Mouse (Mus musculus) heart, embryonic 16.5 days (tissue): ENCODE measurements at regions not wholly inside any gene's neighbourhood (a gene's known extent, or its start where the extent isn't known, plus 50 kb on each side); places are given as distances from the start of the nearest gene placed in this dataset.

Experiments
- ATAC-seq: fragments of 200-750 bp; cut with Nextera tagmentation; replicated peaks from 2 replicates; pipeline ENCODE4 v1.8.0; 2017; ENCODE audit warnings: moderate number of reproducible peaks; ENCODE audit not compliant: insufficient read depth, low FRiP score; ENCODE audit errors: extremely low read depth
- H3K27ac ChIP-seq: fragments of 300-500 bp; sonication (generic); 2 replicates; pipeline ENCODE4 v1.5.1; 2014; ENCODE audit warnings: mild to moderate bottlenecking, low read length, control low read depth, moderate library complexity
- H3K27me3 ChIP-seq: fragments of 300-500 bp; sonication (generic); 2 replicates; pipeline ENCODE4 v1.6.1; 2014; ENCODE audit warnings: low read length, mixed read lengths; ENCODE audit not compliant: control insufficient read depth, insufficient read depth
- H3K36me3 ChIP-seq: fragments of 300-500 bp; sonication (generic); 2 replicates; pipeline ENCODE4 v1.6.1; 2014; ENCODE audit not compliant: control insufficient read depth, insufficient read depth
- H3K4me1 ChIP-seq: fragments of 300-500 bp; sonication (generic); 2 replicates; pipeline ENCODE4 v1.6.1; 2014; ENCODE audit warnings: low read length, mixed read lengths; ENCODE audit not compliant: control insufficient read depth, insufficient read depth
- H3K4me2 ChIP-seq: fragments of 300-500 bp; sonication (generic); 2 replicates; pipeline ENCODE4 v1.6.1; 2014; ENCODE audit warnings: low read depth, mild to moderate bottlenecking, control low read depth, low read length
- H3K4me3 ChIP-seq: fragments of 300-500 bp; sonication (generic); 2 replicates; pipeline ENCODE4 v1.5.1; 2014; ENCODE audit warnings: mild to moderate bottlenecking, control low read depth, low read length
- H3K9ac ChIP-seq: fragments of 300-500 bp; sonication (generic); 2 replicates; pipeline ENCODE4 v1.6.1; 2014; ENCODE audit warnings: low read length, control low read depth
- H3K9me3 ChIP-seq: fragments of 300-500 bp; sonication (generic); replicated peaks from 2 replicates; pipeline ENCODE4 v1.6.1; 2016; ENCODE audit warnings: low read length; ENCODE audit not compliant: control insufficient read depth
- WGBS: fragments of 180-500 bp; shearing (Covaris S2); extraction: QIAGEN DNeasy Blood & Tissue Kit; methylation state at CpG from one replicate; pipeline ENCODE4 v1.1.7; 2014; 5-methylcytosine and 5-hydroxymethylcytosine counted together

GRCm38 (mm10) chr12:69436839-69437501 lies 64.7 kb upstream of the Gm9887 start:
- no peaks in the 10 kb centered on the region for H3K27me3 ChIP-seq
- 57% methylated on average over 10 of the region's 10 CpGs for WGBS
- H3K4me3 ChIP-seq: no peak overlapping the region
- ATAC-seq: no peak
- no peaks in the 10 kb centered on the region for H3K36me3 ChIP-seq
- no peak overlapping the region for H3K27ac ChIP-seq
- H3K9me3 ChIP-seq: no peaks in the 10 kb centered on the region
- no peak overlapping the region for H3K4me2 ChIP-seq
- no peaks in the 10 kb centered on the region for H3K4me1 ChIP-seq
- H3K9ac ChIP-seq: no peak overlapping the region

- Histone ChIP-seq H3K27ac (no peak overlapping the region), H3K9me3 (0 out of 2 replicates have a peak, but pooled peaks cover 3% of the 10 kb centered on the region)
- ATAC-seq: no peak
Observed at GRCm38 (mm10) chr12:69434315-69434714, 62.1 kb upstream of the Gm9887 start.

GRCm38 (mm10) chr12:69432086-69432485 lies 59.8 kb upstream of the Gm9887 start:
- H3K4me3 ChIP-seq: no peak overlapping the region
- WGBS: 61% methylated on average over 7 of the region's 7 CpGs
- no peak overlapping the region for H3K9ac ChIP-seq
- H3K4me1 ChIP-seq: no peaks in the 10 kb centered on the region
- H3K27ac ChIP-seq: no peak overlapping the region
- no peak overlapping the region for H3K4me2 ChIP-seq
- H3K27me3 ChIP-seq: no peaks in the 10 kb centered on the region
- no peaks in the 10 kb centered on the region for H3K36me3 ChIP-seq
- 0 out of 2 replicates have a peak, but pooled peaks cover 3% of the 10 kb centered on the region for H3K9me3 ChIP-seq
- ATAC-seq: no peak

More at GRCm38 (mm10) chr12:69434315-69434714, 62.1 kb upstream of the Gm9887 start:
- Histone ChIP-seq H3K4me1 (no peaks in the 10 kb centered on the region), H3K4me3 (no peak overlapping the region), H3K4me2 (no peak overlapping the region), H3K9ac (no peak overlapping the region), H3K27me3 (no peaks in the 10 kb centered on the region), H3K36me3 (no peaks in the 10 kb centered on the region)
- WGBS: 39% methylated on average over 4 of the region's 4 CpGs

GRCm38 (mm10) chr12:69428108-69428507 lies 55.9 kb upstream of the Gm9887 start:
- no peak overlapping the region for H3K27ac ChIP-seq
- no peak overlapping the region for H3K9ac ChIP-seq
- peaks cover 5% of the 10 kb centered on the region; the same call in 1 of the 2 replicates for H3K4me1 ChIP-seq
- no peaks in the 10 kb centered on the region for H3K27me3 ChIP-seq
- H3K36me3 ChIP-seq: no peaks in the 10 kb centered on the region
- 0 out of 2 replicates have a peak, but pooled peaks cover 3% of the 10 kb centered on the region for H3K9me3 ChIP-seq
- H3K4me3 ChIP-seq: no peak overlapping the region
- H3K4me2 ChIP-seq: no peak overlapping the region
- 84% methylated on average over 6 of the region's 6 CpGs for WGBS
- ATAC-seq: no peak

- H3K9ac ChIP-seq: no peak overlapping the region
- 75% methylated on average over 3 of the region's 3 CpGs for WGBS
- no peaks in the 10 kb centered on the region for H3K27me3 ChIP-seq
- ATAC-seq: no peak
- 0 out of 2 replicates have a peak, but pooled peaks cover 3% of the 10 kb centered on the region for H3K9me3 ChIP-seq
- H3K36me3 ChIP-seq: no peaks in the 10 kb centered on the region
- no peak overlapping the region for H3K4me3 ChIP-seq
- peaks cover 7% of the 10 kb centered on the region; the same call in 1 of the 2 replicates for H3K4me1 ChIP-seq
- no peak overlapping the region for H3K27ac ChIP-seq
- no peak overlapping the region for H3K4me2 ChIP-seq
Observed at GRCm38 (mm10) chr12:69425610-69426009, 53.4 kb upstream of the Gm9887 start.

GRCm38 (mm10) chr12:69424971-69425370 lies 52.7 kb upstream of the Gm9887 start:
- 59% methylated on average over 14 of the region's 14 CpGs for WGBS
- ATAC-seq: peak; percentile 74
- H3K27me3 ChIP-seq: no peaks in the 10 kb centered on the region
- H3K9ac ChIP-seq: 0 out of 2 replicates have a peak overlapping the region, but pooled peaks have one; percentile 13
- 0 out of 2 replicates have a peak, but pooled peaks cover 3% of the 10 kb centered on the region for H3K9me3 ChIP-seq
- no peaks in the 10 kb centered on the region for H3K36me3 ChIP-seq
- no peak overlapping the region for H3K4me3 ChIP-seq
- no peak overlapping the region for H3K4me2 ChIP-seq
- H3K27ac ChIP-seq: peak overlapping the region; percentile 42
- H3K4me1 ChIP-seq: peaks cover 7% of the 10 kb centered on the region; the same call in 1 of the 2 replicates
